Mouse (Mus musculus) lung, postnatal 0 days (tissue): Measurements from ENCODE around the gene Hoxa2. TPM values are rescaled to one million over a fixed set of nuclear protein-coding genes. Genes with fewer than 3 reads are reported as not detected.

Source experiments
- ATAC-seq: fragments of 200-750 bp; cut with Nextera tagmentation; 2 replicates; pipeline ENCODE4 v1.8.0; 2017; ENCODE audit warnings: moderate library complexity
- DNase-seq: peaks from one replicate; pipeline ENCODE4 v3.0.0-alpha.2; 2016; ENCODE audit warnings: low spot score
- H3K27ac ChIP-seq: fragments of 300-500 bp; sonication (generic); 2 replicates; pipeline ENCODE4 v1.5.1; 2014; ENCODE audit warnings: antibody characterized with exemption, mild to moderate bottlenecking, low read length, mixed read lengths
- H3K27me3 ChIP-seq: fragments of 300-500 bp; sonication (generic); replicated peaks from 2 replicates; pipeline ENCODE4 v1.6.1; 2014; ENCODE audit warnings: low read length, mixed read lengths; ENCODE audit not compliant: insufficient read depth
- H3K36me3 ChIP-seq: fragments of 300-500 bp; sonication (generic); 2 replicates; pipeline ENCODE4 v1.6.1; 2014; ENCODE audit warnings: low read length, mixed read lengths; ENCODE audit not compliant: insufficient read depth
- H3K4me1 ChIP-seq: fragments of 300-500 bp; sonication (generic); 2 replicates; pipeline ENCODE4 v1.6.1; 2014; ENCODE audit warnings: antibody characterized with exemption, low read depth, low read length, mixed read lengths; ENCODE audit not compliant: insufficient read depth
- H3K4me2 ChIP-seq: fragments of 300-500 bp; sonication (generic); replicated peaks from 2 replicates; pipeline ENCODE4 v1.6.1; 2014; ENCODE audit warnings: low read depth, mild to moderate bottlenecking, low read length, moderate library complexity, mixed read lengths
- H3K4me3 ChIP-seq: fragments of 300-500 bp; sonication (generic); 2 replicates; pipeline ENCODE4 v1.5.1; 2014; ENCODE audit warnings: low read depth, low read length
- H3K9ac ChIP-seq: fragments of 300-500 bp; sonication (generic); replicated peaks from 2 replicates; pipeline ENCODE4 v1.6.1; 2014; ENCODE audit warnings: low read depth, mild to moderate bottlenecking
- H3K9me3 ChIP-seq: fragments of 300-500 bp; sonication (generic); 2 replicates; pipeline ENCODE4 v1.6.1; 2016; ENCODE audit warnings: low read length, mixed read lengths
- CTCF ChIP-seq: IDR thresholded peaks from 2 replicates; pipeline ENCODE4 v1.5.1; 2016; ENCODE audit warnings: antibody characterized with exemption, mild to moderate bottlenecking
- EP300 ChIP-seq: IDR thresholded peaks from 2 replicates; pipeline ENCODE4 v1.6.1; 2016; ENCODE audit warnings: antibody characterized with exemption, mild to moderate bottlenecking, control low read depth
- WGBS: fragments of 180-500 bp; shearing (Covaris S2); extraction: QIAGEN DNeasy Blood & Tissue Kit; methylation state at CpG from one replicate; pipeline ENCODE4 v1.1.7; 2014; 5-methylcytosine and 5-hydroxymethylcytosine counted together
- polyA plus RNA-seq: library from polyadenylated mRNA; unstranded; fragments of >200 nt; fragmentation: Nextera tagmentation; extraction: Ambion mirVana; gene quantifications from 2 replicates; pipeline ENCODE4 v1.2.1, GENCODE M21; 2015

Gene Hoxa2
- polyA plus RNA-seq, 1 experiment from 2014 or later = 7.2 TPM

- no peaks in the 10 kb centered on the region for H3K4me1 ChIP-seq
- no peaks in the 10 kb centered on the region for H3K36me3 ChIP-seq
- TF ChIP-seq CTCF (no peak), EP300 (no peak)
- H3K9ac ChIP-seq = peak overlapping the region; percentile 65
- WGBS = 8% methylated on average over 3 of the region's 4 CpGs
- peak overlapping the region; percentile 56 for H3K4me3 ChIP-seq
- peak overlapping the region; percentile 62 for H3K4me2 ChIP-seq
- H3K27me3 ChIP-seq = peaks cover 13% of the 10 kb centered on the region
- no peaks in the 10 kb centered on the region for H3K9me3 ChIP-seq
- peak overlapping the region; percentile 73 for H3K27ac ChIP-seq
- ATAC-seq (no peak), DNase-seq (peak; percentile 18)
Observed at GRCm38 (mm10) chr6:52178918-52179665, 14.5 kb upstream of the Hoxa2 start.

- H3K27ac ChIP-seq = peak overlapping the region; percentile 89
- 7% methylated on average over 9 of the region's 9 CpGs for WGBS
Observed at GRCm38 (mm10) chr6:52177806-52178205, 13.2 kb upstream of the Hoxa2 start.

GRCm38 (mm10) chr6:52177061-52177735 is 12.6 kb upstream of the Hoxa2 start, which contains the start of gene 5730596B20Rik:
5730596B20Rik (plus strand) TSS chr6:52177498.
- no peak for TF ChIP-seq CTCF
- TF ChIP-seq EP300 = no peak
- H3K36me3 ChIP-seq = no peaks in the 10 kb centered on the region
- H3K4me2 ChIP-seq = peak within 1 kb of the TSS; percentile 62
- DNase-seq (peak; percentile 64), ATAC-seq (no peak)
- peaks cover 9% of the 10 kb centered on the region for H3K27me3 ChIP-seq
- peak within 1 kb of the TSS; percentile 89 for H3K27ac ChIP-seq
- H3K9ac ChIP-seq = peak within 1 kb of the TSS; percentile 65
- H3K9me3 ChIP-seq = no peaks in the 10 kb centered on the region
- H3K4me3 ChIP-seq = peak within 1 kb of the TSS; percentile 56
- H3K4me1 ChIP-seq = no peaks in the 10 kb centered on the region
- WGBS = 1% methylated on average over 36 of the region's 36 CpGs

More at GRCm38 (mm10) chr6:52177806-52178205, 13.2 kb upstream of the Hoxa2 start:
- no peaks in the 10 kb centered on the region for H3K4me1 ChIP-seq
- peak overlapping the region; percentile 65 for H3K9ac ChIP-seq
- no peak for DNase-seq
- peaks cover 9% of the 10 kb centered on the region for H3K27me3 ChIP-seq
- ATAC-seq = no peak
- no peaks in the 10 kb centered on the region for H3K9me3 ChIP-seq
- peak overlapping the region; percentile 62 for H3K4me2 ChIP-seq
- H3K36me3 ChIP-seq = no peaks in the 10 kb centered on the region
- H3K4me3 ChIP-seq = peak overlapping the region; percentile 56
- TF ChIP-seq EP300 (no peak), CTCF (no peak)

DNA sequence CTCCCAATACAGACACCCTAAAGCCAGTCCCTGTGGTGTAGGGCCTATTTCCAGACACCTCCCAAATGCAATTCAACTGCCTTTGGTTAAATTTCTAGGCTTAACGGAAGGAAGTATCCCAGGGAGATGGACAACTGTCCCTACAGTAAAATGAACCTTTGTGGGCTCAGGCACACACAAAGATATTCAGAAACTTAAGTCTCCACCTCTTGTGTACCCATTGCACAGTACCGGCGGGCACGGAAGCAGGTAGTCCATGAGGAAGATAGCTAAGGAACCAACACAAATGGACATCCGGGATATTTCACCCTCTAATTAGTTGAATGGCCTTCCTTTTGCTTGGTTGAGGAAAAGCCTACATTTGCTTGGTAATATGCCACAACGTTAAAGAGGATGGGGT is 11.8 kb upstream of the Hoxa2 start:
- H3K27me3 ChIP-seq = peaks cover 3% of the 10 kb centered on the region; the same call in 1 of the 2 replicates
- no peak for DNase-seq
- TF ChIP-seq CTCF (no peak), EP300 (no peak)
- H3K9me3 ChIP-seq = no peaks in the 10 kb centered on the region
- no peak for ATAC-seq
- no peaks in the 10 kb centered on the region for H3K4me1 ChIP-seq
- 4% methylated on average over 6 of the region's 6 CpGs for WGBS
- peak overlapping the region; percentile 56 for H3K4me3 ChIP-seq
- H3K9ac ChIP-seq = peak overlapping the region; percentile 65
- peak overlapping the region; percentile 62 for H3K4me2 ChIP-seq
- H3K27ac ChIP-seq = peak overlapping the region; percentile 89
- no peaks in the 10 kb centered on the region for H3K36me3 ChIP-seq

DNA sequence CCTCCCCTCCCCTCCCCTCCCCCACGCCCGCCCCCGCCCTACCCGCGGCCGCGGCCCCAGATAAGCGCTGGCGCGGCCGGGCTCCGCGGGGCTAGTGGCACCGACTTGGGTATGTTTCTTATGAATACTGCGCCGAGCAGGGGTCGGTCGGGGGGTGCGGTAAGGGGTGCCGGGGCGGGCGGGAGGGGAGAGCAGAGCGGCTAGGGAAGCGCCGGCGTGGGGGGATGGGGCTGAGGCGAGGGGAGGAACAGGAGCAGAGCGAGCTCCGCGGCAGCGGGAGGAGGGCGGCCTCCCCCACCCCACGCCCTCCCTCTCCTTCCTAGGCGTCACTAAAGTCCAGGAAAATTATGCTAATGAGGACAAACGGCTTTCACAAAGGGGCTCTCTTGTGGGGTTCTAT is 11.2 kb upstream of the Hoxa2 start:
- ATAC-seq (peak; percentile 64), DNase-seq (peak; percentile 86)
- peak overlapping the region; percentile 89 for H3K27ac ChIP-seq
- H3K36me3 ChIP-seq = no peaks in the 10 kb centered on the region
- H3K9ac ChIP-seq = peak overlapping the region; percentile 65
- WGBS = 2% methylated on average over 20 of the region's 35 CpGs
- TF ChIP-seq EP300 = no peak
- no peak for TF ChIP-seq CTCF
- H3K27me3 ChIP-seq = peaks cover 3% of the 10 kb centered on the region; the same call in 1 of the 2 replicates
- no peaks in the 10 kb centered on the region for H3K9me3 ChIP-seq
- H3K4me2 ChIP-seq = peak overlapping the region; percentile 62
- H3K4me1 ChIP-seq = no peaks in the 10 kb centered on the region
- H3K4me3 ChIP-seq = peak overlapping the region; percentile 56

DNA sequence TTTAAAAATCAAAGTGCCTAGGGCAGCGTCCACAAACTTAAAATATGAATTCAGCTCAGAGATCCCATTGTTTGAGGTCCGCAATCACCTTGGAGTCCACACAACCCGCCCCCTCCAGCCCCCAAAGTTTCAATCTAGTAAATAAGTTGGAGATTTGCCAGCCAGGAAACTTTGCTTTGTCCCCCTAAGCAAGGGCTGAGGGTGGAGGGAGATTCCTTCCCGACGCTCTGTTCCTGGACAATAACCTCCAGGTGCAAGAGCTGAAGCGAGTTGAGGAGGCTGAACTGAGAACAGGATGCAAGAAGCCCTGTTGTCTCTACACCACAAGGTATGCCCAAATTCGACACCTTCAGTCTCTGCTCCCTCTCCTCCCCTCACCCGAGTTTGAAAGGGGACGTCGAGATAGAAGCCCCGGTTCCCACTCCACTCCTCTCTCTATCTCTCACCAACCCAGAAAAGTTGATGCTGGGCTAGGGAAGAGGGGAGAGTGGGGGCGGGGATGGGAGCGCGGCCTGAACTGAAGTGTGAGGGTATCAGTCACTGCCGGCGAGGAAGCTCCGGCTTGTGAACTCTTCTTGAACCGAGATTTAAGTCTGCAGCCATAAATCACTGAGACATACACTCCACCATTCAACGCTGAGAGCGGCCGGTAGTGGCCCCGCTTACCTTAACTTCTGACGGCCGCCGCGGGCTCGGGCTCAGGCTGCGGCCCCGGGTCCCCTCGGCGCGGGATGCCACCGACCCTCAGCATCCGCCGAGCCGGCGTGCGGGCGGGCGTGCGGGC is 10.5 kb upstream of the Hoxa2 start:
- Histone ChIP-seq H3K4me3 (peak overlapping the region; percentile 56), H3K9me3 (no peaks in the 10 kb centered on the region), H3K27me3 (peaks cover 4% of the 10 kb centered on the region; the same call in 1 of the 2 replicates), H3K4me1 (peaks cover 1% of the 10 kb centered on the region; the same call in 1 of the 2 replicates), H3K27ac (peak overlapping the region; percentile 89), H3K4me2 (peak overlapping the region; percentile 62), H3K36me3 (no peaks in the 10 kb centered on the region), H3K9ac (peak overlapping the region; percentile 65)
- ATAC-seq (peak; percentile 28), DNase-seq (peak; percentile 82)
- TF ChIP-seq EP300 (no peak), CTCF (no peak)
- WGBS = 1% methylated on average over 35 of the region's 41 CpGs
